21 mouse cellular contexts compared by ENCODE assay signal in the genomic region with DNA sequence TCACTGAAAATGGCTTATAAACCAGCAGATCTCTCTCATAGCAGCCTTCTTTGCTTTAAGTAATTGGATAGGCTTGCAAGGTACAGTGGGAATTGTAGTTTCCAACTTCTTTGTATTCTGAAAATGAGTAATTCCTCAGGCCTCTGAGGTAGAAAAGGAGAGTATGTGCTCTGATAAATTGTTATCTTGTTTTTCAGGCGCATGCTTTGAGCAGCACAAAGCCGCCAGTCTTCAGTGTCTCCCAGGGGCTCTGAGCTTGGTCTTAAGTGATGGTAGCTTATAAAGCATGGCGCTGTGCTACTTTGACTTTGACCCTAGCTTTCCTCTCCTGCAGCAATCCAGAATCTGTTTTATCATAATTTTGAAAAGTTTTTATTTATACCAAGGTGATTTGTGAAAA.
DNase-seq lines count a peak whose midpoint lies in the region; ATAC-seq and TF ChIP-seq lines count a peak whose summit lies in the region.
"Had no signal": no experiment of that assay in that cellular context is flagged by ENCODE, and none has a peak within 500 bp of the region (broad histone marks: within the 10 kb centered on the region; RNA-seq: fewer than 3 reads in every experiment).

No protein-coding gene starts in this region.

- no peak for DNase-seq in embryonic facial prominence, embryonic 10.5 days (ENCODE audit: low spot score)
- DNase-seq in neural tube, embryonic 10.5 days (ENCODE audit: extremely low spot score, low spot score) = no peak
- DNase-seq in liver, embryonic 13.5 days = no peak
- DNase-seq in spleen, postnatal 4 days (ENCODE audit: low spot score in 2 of 2) = no peak
- DNase-seq in gastrocnemius, adult 2 months = no peak
- DNase-seq: adrenal gland, postnatal 10 days; B cell, adult 2 months; cerebellum, postnatal 10 days; gastrocnemius, postnatal 10 days; heart, postnatal 4 days had no signal

- TF ChIP-seq CTCF in gastrocnemius, adult 2 months (IDR thresholded peaks at IDR 0.05) = no peak

- no peak for ATAC-seq in embryonic facial prominence, embryonic 15.5 days (ENCODE audit: insufficient number of reproducible peaks, low FRiP score, low TSS enrichment, low read depth)
- ATAC-seq in neural tube, embryonic 13.5 days (ENCODE audit: low read depth) = no peak
- peak; percentile 82 for ATAC-seq in liver, embryonic 13.5 days (ENCODE audit: low read depth)
- ATAC-seq in megakaryocyte progenitor cell, adult 5-6 weeks (replicated peaks; ENCODE audit: poor library complexity) = peak; percentile 57
- ATAC-seq: CD4-positive, CD25-positive, alpha-beta regulatory T cell, adult 4 months; forebrain, embryonic 14.5 days; hindbrain, embryonic 16.5 days; inflammation-experienced regulatory T-cells, adult 6 months had no signal

- WGBS in embryonic facial prominence, embryonic 15.5 days = 83% methylated on average over 3 of the region's 3 CpGs
- 90% methylated on average over 3 of the region's 3 CpGs for WGBS in embryonic facial prominence, embryonic 10.5 days
- 73% methylated on average over 3 of the region's 3 CpGs for WGBS in neural tube, embryonic 13.5 days
- 35% methylated on average over 3 of the region's 3 CpGs for WGBS in liver, embryonic 13.5 days (ENCODE audit: insufficient replicate concordance)

- no peaks in the 10 kb centered on the region for H3K9me3 ChIP-seq in embryonic facial prominence, embryonic 15.5 days (replicated peaks)
- no peaks in the 10 kb centered on the region for H3K9me3 ChIP-seq in embryonic facial prominence, embryonic 10.5 days
- H3K9me3 ChIP-seq in neural tube, embryonic 13.5 days = no peaks in the 10 kb centered on the region
- H3K9me3 ChIP-seq in liver, embryonic 13.5 days (replicated peaks) = no peaks in the 10 kb centered on the region
- H3K9me3 ChIP-seq: embryonic facial prominence, embryonic 13.5 days; G1E; heart, embryonic 13.5 days; hindbrain, embryonic 12.5 days had no signal

- no peak overlapping the region for H3K4me2 ChIP-seq in embryonic facial prominence, embryonic 15.5 days (replicated peaks)
- H3K4me2 ChIP-seq in neural tube, embryonic 13.5 days = no peak overlapping the region
- no peak overlapping the region for H3K4me2 ChIP-seq in liver, embryonic 13.5 days
- H3K4me2 ChIP-seq: embryonic facial prominence, embryonic 13.5 days; heart, embryonic 13.5 days; hindbrain, embryonic 12.5 days had no signal

- peaks cover 30% of the 10 kb centered on the region; the same call in 1 of the 2 replicates for H3K4me1 ChIP-seq in embryonic facial prominence, embryonic 15.5 days
- H3K4me1 ChIP-seq in embryonic facial prominence, embryonic 10.5 days = peaks cover 17% of the 10 kb centered on the region
- H3K4me1 ChIP-seq in neural tube, embryonic 13.5 days (replicated peaks) = peaks cover 64% of the 10 kb centered on the region
- H3K4me1 ChIP-seq in liver, embryonic 13.5 days (replicated peaks) = peaks cover 76% of the 10 kb centered on the region

- 0 out of 2 replicates have a peak overlapping the region, but pooled peaks have one; percentile 17 for H3K27ac ChIP-seq in embryonic facial prominence, embryonic 15.5 days (replicated peaks)
- H3K27ac ChIP-seq in embryonic facial prominence, embryonic 10.5 days (replicated peaks) = no peak overlapping the region
- H3K27ac ChIP-seq in neural tube, embryonic 13.5 days (replicated peaks) = 0 out of 2 replicates have a peak overlapping the region, but pooled peaks have one; percentile 6
- peak overlapping the region; percentile 52 for H3K27ac ChIP-seq in liver, embryonic 13.5 days
- no peak overlapping the region for H3K27ac ChIP-seq in gastrocnemius, adult 2 months
- H3K27ac ChIP-seq: embryonic facial prominence, embryonic 13.5 days; hindbrain, embryonic 12.5 days had no signal

- H3K27me3 ChIP-seq in embryonic facial prominence, embryonic 15.5 days = no peaks in the 10 kb centered on the region
- no peaks in the 10 kb centered on the region for H3K27me3 ChIP-seq in embryonic facial prominence, embryonic 10.5 days (replicated peaks; ENCODE audit: low read depth, poor library complexity, severe bottlenecking)
- no peaks in the 10 kb centered on the region for H3K27me3 ChIP-seq in neural tube, embryonic 13.5 days
- H3K27me3 ChIP-seq in liver, embryonic 13.5 days = no peaks in the 10 kb centered on the region
- H3K27me3 ChIP-seq: embryonic facial prominence, embryonic 13.5 days; heart, embryonic 13.5 days; hindbrain, embryonic 12.5 days had no signal

- no peak overlapping the region for H3K9ac ChIP-seq in embryonic facial prominence, embryonic 15.5 days
- no peak overlapping the region for H3K9ac ChIP-seq in neural tube, embryonic 13.5 days
- H3K9ac ChIP-seq in liver, embryonic 13.5 days = peak overlapping the region; percentile 33; the same call in 1 of the 2 replicates
- H3K9ac ChIP-seq: embryonic facial prominence, embryonic 13.5 days; heart, embryonic 13.5 days; hindbrain, embryonic 12.5 days had no signal

- no peaks in the 10 kb centered on the region for H3K36me3 ChIP-seq in embryonic facial prominence, embryonic 15.5 days
- peaks cover 16% of the 10 kb centered on the region for H3K36me3 ChIP-seq in embryonic facial prominence, embryonic 10.5 days (replicated peaks)
- no peaks in the 10 kb centered on the region for H3K36me3 ChIP-seq in neural tube, embryonic 13.5 days
- no peaks in the 10 kb centered on the region for H3K36me3 ChIP-seq in liver, embryonic 13.5 days
- H3K36me3 ChIP-seq: hindbrain, embryonic 12.5 days had no signal

- no peak overlapping the region for H3K4me3 ChIP-seq in embryonic facial prominence, embryonic 15.5 days (replicated peaks)
- no peak overlapping the region for H3K4me3 ChIP-seq in embryonic facial prominence, embryonic 10.5 days
- no peak overlapping the region for H3K4me3 ChIP-seq in neural tube, embryonic 13.5 days
- no peak overlapping the region for H3K4me3 ChIP-seq in liver, embryonic 13.5 days (replicated peaks)
- H3K4me3 ChIP-seq in gastrocnemius, adult 2 months = no peak overlapping the region
- H3K4me3 ChIP-seq: embryonic facial prominence, embryonic 13.5 days; heart, embryonic 13.5 days; hindbrain, embryonic 12.5 days had no signal

- intact Hi-C loops in gastrocnemius, adult 2 months (cut with DNase I) = no loop called here

Comparison
In these comparisons a context has a peak if more than half of its experiments do, and no peak if none do; other contexts are left out.
1. H3K27ac ChIP-seq: peak in embryonic facial prominence, embryonic 15.5 days (single experiment), neural tube, embryonic 13.5 days (single experiment) and liver, embryonic 13.5 days (single experiment); none in embryonic facial prominence, embryonic 10.5 days (single experiment) and gastrocnemius, adult 2 months (single experiment).
2. ATAC-seq: peak in liver, embryonic 13.5 days (single experiment) and megakaryocyte progenitor cell, adult 5-6 weeks (single experiment); none in embryonic facial prominence, embryonic 15.5 days (single experiment) and neural tube, embryonic 13.5 days (single experiment).